Mouse (Mus musculus): ENCODE measurements around the gene Mrpl9. TPM values are rescaled to one million over a fixed set of nuclear protein-coding genes. Genes with fewer than 3 reads are reported as not detected.

The Mrpl9 gene
- 81.6 TPM for polyA plus RNA-seq (2012; fragmentation: generic; extraction: Trizol)
- long read RNA-seq, experiment 1, transcript Mrpl9-201 (7 exons, 1,612 nt): major isoform, 57 of 73 reads
- long read RNA-seq, experiment 1, partial matches to known transcripts: 7 of 73 reads
- long read RNA-seq, experiment 1, other reads (novel, unspliced or antisense): 7 of 73 reads
- long read RNA-seq, experiment 2, transcript Mrpl9-201 (7 exons, 1,612 nt): major isoform, 258 of 271 reads
- long read RNA-seq, experiment 2, partial matches to known transcripts: 1 of 271 reads
- long read RNA-seq, experiment 2, other reads (novel, unspliced or antisense): 10 of 271 reads

DNA sequence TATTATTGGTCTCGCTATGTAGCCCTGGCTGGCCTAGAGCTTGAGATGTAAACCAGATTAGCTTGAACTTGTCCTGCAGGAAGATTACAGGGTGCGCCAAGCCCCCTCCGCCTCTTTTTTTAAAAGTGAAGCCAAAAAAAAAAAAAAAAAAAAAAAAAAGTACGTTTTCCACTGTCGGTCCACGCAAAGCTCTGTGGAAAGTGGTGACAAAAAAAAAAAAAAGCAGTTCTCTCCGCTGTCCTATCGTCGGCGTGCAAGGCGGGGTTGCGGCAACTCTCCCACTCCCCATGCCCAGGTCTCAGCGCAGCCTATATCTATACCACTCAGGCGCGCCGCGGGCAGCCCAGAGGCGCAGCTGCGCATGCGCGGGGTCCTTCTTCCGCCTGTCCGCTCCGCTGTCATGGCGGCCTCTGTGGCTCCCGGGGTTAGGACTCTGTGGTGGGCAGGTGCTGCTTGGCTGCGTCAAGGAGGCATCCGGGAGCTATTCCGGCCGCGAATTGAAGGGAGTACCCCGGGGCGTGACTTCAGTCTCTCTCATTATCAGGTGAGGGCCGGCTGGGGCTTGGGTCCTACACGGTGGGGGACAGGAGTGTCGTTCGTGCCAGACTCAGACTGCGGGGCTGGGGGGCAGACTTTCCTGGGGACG is at the start of gene Mrpl9:
Gene Mrpl9 (plus strand): TSS at position 368 of the 646 bp plus-strand sequence.
- H3ac ChIP-seq (ENCODE audit: control insufficient read depth, insufficient read length, low read depth): peak within 1 kb of the TSS; percentile 83
- H3K79me3 ChIP-seq (ENCODE audit: low read depth): peaks cover 15% of the 10 kb centered on the region
- TF ChIP-seq FOSL1 (IDR thresholded peaks at IDR 0.05; ENCODE audit: insufficient read depth, low read length, poor library complexity, severe bottlenecking) (no peak), MAX (IDR thresholded peaks at IDR 0.05) (peak; percentile 74)

DNA sequence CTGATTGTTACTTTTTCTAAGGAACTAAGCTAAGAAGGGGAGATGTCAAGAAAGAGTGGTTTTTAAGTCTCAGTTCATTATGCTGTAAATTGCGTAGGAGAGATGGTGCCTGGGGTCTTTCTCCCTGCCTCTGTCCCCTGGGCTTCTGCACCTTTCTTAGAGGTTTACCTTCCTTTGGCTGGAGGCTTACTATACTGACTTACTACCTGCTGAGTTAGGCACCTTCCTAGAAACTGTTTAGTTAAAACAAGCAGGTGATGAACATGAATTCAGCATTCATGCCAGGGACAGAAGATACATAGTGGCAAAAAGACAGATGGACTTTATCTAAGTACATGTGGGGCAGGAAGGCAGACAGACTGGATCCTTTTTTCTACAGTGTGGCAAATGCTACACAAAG is 46.8 kb upstream of the Mrpl9 start:
- H3K79me2 ChIP-seq (ENCODE audit: control insufficient read depth, insufficient read depth): no peaks in the 10 kb centered on the region
- H3K27me3 ChIP-seq (ENCODE audit: control insufficient read depth, insufficient read depth, insufficient read length): peaks cover 37% of the 10 kb centered on the region
- TF ChIP-seq MAX (IDR thresholded peaks at IDR 0.05) (no peak), MYOD1 (IDR thresholded peaks at IDR 0.05; ENCODE audit: control insufficient read depth, insufficient read length, low read depth) (no peak), MYOG (IDR thresholded peaks at IDR 0.05; ENCODE audit: control insufficient read depth, extremely low read depth, insufficient read length) (no peak), FOSL1 (IDR thresholded peaks at IDR 0.05; ENCODE audit: insufficient read depth, low read length, poor library complexity, severe bottlenecking) (no peak), USF1 (IDR thresholded peaks at IDR 0.05; ENCODE audit: low read depth) (no peak), CEBPB (IDR thresholded peaks at IDR 0.05; ENCODE audit: low read depth) (no peak), CTCF (IDR thresholded peaks at IDR 0.05; ENCODE audit: control insufficient read depth, insufficient read depth, insufficient read length) (no peak)
- no peaks in the 10 kb centered on the region for H3K79me3 ChIP-seq (ENCODE audit: low read depth)
- no peak overlapping the region for H3ac ChIP-seq (ENCODE audit: control insufficient read depth, insufficient read length, low read depth)
- no peaks in the 10 kb centered on the region for H3K36me3 ChIP-seq (ENCODE audit: control insufficient read depth, insufficient read depth)
- H3K4me3 ChIP-seq (ENCODE audit: insufficient read depth, poor library complexity, severe bottlenecking): no peak overlapping the region

More for the DNA sequence above, at the start of gene Mrpl9:
- no peaks in the 10 kb centered on the region for H3K27me3 ChIP-seq (ENCODE audit: control insufficient read depth, insufficient read depth, insufficient read length)
- H3K4me3 ChIP-seq (ENCODE audit: insufficient read depth, poor library complexity, severe bottlenecking): peak within 1 kb of the TSS; percentile 91
- peaks cover 33% of the 10 kb centered on the region for H3K36me3 ChIP-seq (ENCODE audit: control insufficient read depth, insufficient read depth)
- H3K79me2 ChIP-seq (ENCODE audit: control insufficient read depth, insufficient read depth): peaks cover 25% of the 10 kb centered on the region

DNA sequence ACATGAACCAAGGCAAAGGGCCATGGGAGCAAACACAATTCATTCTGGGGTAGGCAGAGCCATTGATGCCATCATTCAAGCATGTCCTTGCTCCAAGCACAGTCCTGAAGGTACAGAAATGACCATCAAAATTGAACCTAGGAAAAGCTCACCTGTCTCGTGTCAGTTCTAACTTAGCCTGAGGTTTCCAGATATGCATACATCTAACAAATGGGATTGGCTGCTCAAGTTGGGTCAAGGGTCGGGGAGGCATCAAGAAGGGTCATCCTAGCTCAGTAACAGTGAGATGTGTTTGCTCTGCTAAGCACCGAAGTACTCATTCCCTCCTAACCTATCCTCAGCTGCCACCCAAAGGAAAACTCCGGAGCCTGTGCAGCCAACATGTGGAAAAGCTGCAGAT is 46.3 kb upstream of the Mrpl9 start:
- H3K27me3 ChIP-seq (ENCODE audit: control insufficient read depth, insufficient read depth, insufficient read length): peaks cover 40% of the 10 kb centered on the region
- TF ChIP-seq CEBPB (IDR thresholded peaks at IDR 0.05; ENCODE audit: low read depth) (no peak), MYOG (IDR thresholded peaks at IDR 0.05; ENCODE audit: control insufficient read depth, extremely low read depth, insufficient read length) (no peak), USF1 (IDR thresholded peaks at IDR 0.05; ENCODE audit: low read depth) (no peak), MYOD1 (IDR thresholded peaks at IDR 0.05; ENCODE audit: control insufficient read depth, insufficient read length, low read depth) (no peak), MAX (IDR thresholded peaks at IDR 0.05) (no peak)
- no peak overlapping the region for H3ac ChIP-seq (ENCODE audit: control insufficient read depth, insufficient read length, low read depth)
- no peaks in the 10 kb centered on the region for H3K79me3 ChIP-seq (ENCODE audit: low read depth)
- H3K4me3 ChIP-seq (ENCODE audit: insufficient read depth, poor library complexity, severe bottlenecking): no peak overlapping the region
- H3K79me2 ChIP-seq (ENCODE audit: control insufficient read depth, insufficient read depth): no peaks in the 10 kb centered on the region
- no peaks in the 10 kb centered on the region for H3K36me3 ChIP-seq (ENCODE audit: control insufficient read depth, insufficient read depth)

DNA sequence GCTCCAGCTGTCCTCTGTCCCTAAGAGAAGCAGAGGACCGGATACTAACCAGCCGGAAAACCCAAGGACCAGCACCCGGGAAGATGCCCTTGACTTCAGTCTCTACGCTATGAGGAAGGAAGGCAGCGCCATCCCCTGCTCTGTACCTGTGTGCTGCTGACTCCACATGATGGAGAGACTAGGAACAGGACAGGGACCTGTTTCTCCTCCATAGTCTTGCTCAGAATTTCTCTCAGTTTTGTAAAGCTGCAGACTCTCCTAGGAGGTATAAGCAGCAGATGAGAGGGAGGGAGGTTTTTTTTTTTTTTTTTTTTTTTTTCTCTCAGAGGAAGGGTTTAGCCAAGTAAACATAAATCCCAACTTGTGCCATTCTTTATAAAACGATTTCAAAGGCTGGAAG is 44.9 kb upstream of the Mrpl9 start, which contains the start of gene Lingo4:
Gene Lingo4 (plus strand): TSS at position 301 of the 400 bp plus-strand sequence.
- Histone ChIP-seq H3K79me3 (ENCODE audit: low read depth) (no peaks in the 10 kb centered on the region), H3K79me2 (ENCODE audit: control insufficient read depth, insufficient read depth) (no peaks in the 10 kb centered on the region), H3K4me3 (ENCODE audit: insufficient read depth, poor library complexity, severe bottlenecking) (no peak within 1 kb of the TSS), H3K27me3 (ENCODE audit: control insufficient read depth, insufficient read depth, insufficient read length) (peaks cover 41% of the 10 kb centered on the region), H3ac (ENCODE audit: control insufficient read depth, insufficient read length, low read depth) (no peak within 1 kb of the TSS), H3K36me3 (ENCODE audit: control insufficient read depth, insufficient read depth) (no peaks in the 10 kb centered on the region)
- TF ChIP-seq FOSL1 (IDR thresholded peaks at IDR 0.05; ENCODE audit: insufficient read depth, low read length, poor library complexity, severe bottlenecking) (no peak), USF1 (IDR thresholded peaks at IDR 0.05; ENCODE audit: low read depth) (no peak), MAX (IDR thresholded peaks at IDR 0.05) (no peak), CTCF (IDR thresholded peaks at IDR 0.05; ENCODE audit: control insufficient read depth, insufficient read depth, insufficient read length) (no peak), CEBPB (IDR thresholded peaks at IDR 0.05; ENCODE audit: low read depth) (no peak), MYOD1 (IDR thresholded peaks at IDR 0.05; ENCODE audit: control insufficient read depth, insufficient read length, low read depth) (no peak), MYOG (IDR thresholded peaks at IDR 0.05; ENCODE audit: control insufficient read depth, extremely low read depth, insufficient read length) (no peak)

DNA sequence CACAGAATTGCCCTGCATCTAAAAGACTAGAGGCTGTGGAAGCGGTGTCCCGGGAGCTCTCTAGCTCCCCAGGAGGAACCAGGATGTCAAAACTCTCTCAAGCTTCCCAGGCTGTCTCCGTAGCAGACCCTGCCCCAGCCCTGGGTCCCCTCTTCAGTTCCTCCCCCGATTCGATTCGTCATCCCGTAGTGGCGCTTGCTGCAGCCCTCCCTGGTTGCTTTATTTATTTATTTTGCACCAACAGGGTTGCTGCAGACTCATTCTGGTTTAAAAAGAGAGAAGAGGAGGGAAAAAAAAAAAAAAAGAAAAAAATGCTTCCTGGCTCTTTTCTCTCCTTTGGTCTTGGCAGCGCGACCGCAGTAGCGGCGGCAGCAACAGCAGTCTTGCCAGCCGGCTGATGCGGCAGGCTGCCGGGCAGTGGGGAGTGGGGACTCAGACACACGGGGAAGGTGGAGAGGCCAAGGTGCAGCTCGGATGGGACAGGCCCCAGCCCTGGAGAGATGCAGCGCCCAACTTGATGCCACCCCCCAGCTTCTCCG is 44.1 kb upstream of the Mrpl9 start:
- Histone ChIP-seq H3K4me3 (ENCODE audit: insufficient read depth, poor library complexity, severe bottlenecking) (no peak overlapping the region), H3K27me3 (ENCODE audit: control insufficient read depth, insufficient read depth, insufficient read length) (peaks cover 41% of the 10 kb centered on the region), H3K79me3 (ENCODE audit: low read depth) (no peaks in the 10 kb centered on the region), H3K36me3 (ENCODE audit: control insufficient read depth, insufficient read depth) (no peaks in the 10 kb centered on the region), H3K79me2 (ENCODE audit: control insufficient read depth, insufficient read depth) (no peaks in the 10 kb centered on the region), H3ac (ENCODE audit: control insufficient read depth, insufficient read length, low read depth) (no peak overlapping the region)
- no peak for TF ChIP-seq FOSL1 (IDR thresholded peaks at IDR 0.05; ENCODE audit: insufficient read depth, low read length, poor library complexity, severe bottlenecking)
- no peak for TF ChIP-seq MAX (IDR thresholded peaks at IDR 0.05)

Data from C2C12 (cell line).